Mouse (Mus musculus) left cerebral cortex, postnatal 10 days (tissue): ENCODE measurements at regions not wholly inside any gene's neighbourhood (a gene's known extent, or its start where the extent isn't known, plus 50 kb on each side); places are given as distances from the start of the nearest gene placed in this dataset.
A peak's percentile ranks its signal among the peaks of the same experiment; 100 is the strongest.

Experiments
- DNase-seq, 2 experiments: peaks; one replicate each; pipeline ENCODE4 v3.0.0; 2021 to 2022; ENCODE audit warnings: low spot score in 2 of 2, mixed read lengths in 1 of 2; ENCODE audit errors: extremely low spot score in 1 of 2
- intact Hi-C: fragments of 180-260 bp; cut with DNase I; formaldehyde crosslinking; loops from one replicate; pipeline ENCODE4 v1.15.1; 2025

- DNase-seq, result peak; percentile 58 to 81
- intact Hi-C loops, result no loop called here
Measured at GRCm38 (mm10) chr16:21353545-21353944, 69.4 kb upstream of the Vps8 start.

DNA sequence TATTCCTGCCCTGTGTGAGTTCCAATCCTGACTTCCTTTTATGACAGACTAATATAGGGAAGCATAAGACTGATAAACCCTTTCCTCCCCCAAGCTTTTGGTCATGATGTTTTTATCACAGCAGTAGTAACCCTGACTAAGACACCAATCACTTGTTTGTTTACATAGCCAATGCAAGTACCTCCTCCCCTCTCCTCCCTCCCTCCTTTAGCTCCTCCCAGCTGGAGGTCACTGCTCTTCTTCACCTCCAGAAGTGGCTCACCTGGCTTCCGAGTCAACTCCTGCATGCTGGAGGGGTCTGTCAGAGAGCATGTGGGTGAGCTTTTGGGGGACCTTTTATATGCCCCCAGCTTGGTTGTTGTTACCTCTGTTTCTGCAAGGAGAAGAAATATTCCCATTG is 67.3 kb upstream of the Vps8 start:
- intact Hi-C loops, result no loop called here
- DNase-seq, result no peak

DNA sequence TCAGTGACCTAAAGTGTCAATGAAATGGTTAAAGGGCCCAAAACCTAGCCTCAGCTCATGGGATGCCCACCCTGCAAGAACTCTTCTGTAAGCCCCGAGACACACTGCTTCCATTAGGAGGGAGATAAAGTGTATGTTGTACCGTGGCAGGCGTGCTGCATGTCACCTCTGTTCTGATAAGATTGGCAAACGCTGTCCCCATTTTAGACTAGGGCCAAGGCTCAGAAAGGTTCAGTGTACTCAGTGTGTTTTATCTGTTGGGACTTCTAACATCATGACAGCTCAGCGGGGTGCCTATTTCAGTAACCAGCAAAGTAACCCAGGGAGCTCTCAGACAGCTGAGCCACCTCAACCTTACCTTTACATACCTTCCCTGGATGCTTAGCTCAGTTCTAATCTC is 65.5 kb upstream of the Vps8 start:
- DNase-seq, result no peak
- intact Hi-C loops, result no loop called here

DNA sequence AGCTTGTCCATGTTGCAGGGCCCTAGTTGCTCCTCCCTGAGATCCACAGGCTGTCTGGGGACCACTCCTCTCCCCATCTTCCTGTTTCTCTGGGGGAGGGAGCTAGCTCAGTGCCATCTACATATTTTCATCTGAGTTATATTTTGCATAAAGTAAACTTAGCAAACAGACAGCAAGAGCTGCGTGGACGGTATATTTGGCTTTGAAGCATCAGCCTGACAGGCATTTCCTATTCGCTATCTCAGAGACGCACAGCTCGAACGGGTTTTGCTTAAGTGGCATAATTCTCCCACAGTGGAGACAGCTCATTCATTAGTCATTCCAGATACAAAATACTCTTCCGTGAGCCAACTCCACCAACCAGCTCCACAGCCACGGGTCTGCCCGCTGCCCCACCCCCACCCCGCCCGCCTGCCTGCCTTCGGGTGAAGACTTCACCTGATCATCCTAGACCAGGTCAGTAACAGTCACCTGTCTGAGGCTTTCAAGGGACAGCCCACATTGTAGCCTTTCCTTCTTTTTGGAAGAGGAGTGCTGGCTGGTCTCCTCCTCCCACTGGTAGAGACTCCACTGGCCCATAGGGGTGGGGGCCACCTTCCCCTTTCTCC is 64.5 kb upstream of the Vps8 start:
- DNase-seq, result peak in 1 of 2 experiments; percentile 66
- intact Hi-C loops, result no loop called here

DNA sequence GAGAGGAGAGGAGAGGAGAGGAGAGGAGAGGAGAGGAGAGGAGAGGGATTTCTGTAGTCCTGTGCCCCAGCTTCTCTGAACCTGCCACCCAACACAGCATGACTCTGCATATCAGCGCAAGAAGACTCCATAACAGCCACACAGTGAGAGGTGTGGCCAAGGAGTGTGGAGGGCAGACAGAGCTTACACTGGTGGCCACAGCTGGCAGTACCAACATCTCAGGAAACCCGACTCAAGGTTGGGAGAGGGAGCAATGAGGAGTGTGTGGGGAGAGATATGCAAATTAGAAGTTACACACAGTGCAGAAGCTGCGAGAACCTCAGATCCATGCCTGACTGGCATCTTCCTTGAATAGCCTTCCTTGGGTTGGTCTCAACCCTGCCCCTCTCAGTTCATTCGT is 63.5 kb upstream of the Vps8 start:
- intact Hi-C loops, result no loop called here
- no peak for DNase-seq

- intact Hi-C loops, result no loop called here
- no peak for DNase-seq
Measured at GRCm38 (mm10) chr16:21361406-21361805, 61.5 kb upstream of the Vps8 start.

GRCm38 (mm10) chr16:21362663-21363367 is 60.1 kb upstream of the Vps8 start:
- no peak for DNase-seq
- intact Hi-C loops, result no loop called here

DNA sequence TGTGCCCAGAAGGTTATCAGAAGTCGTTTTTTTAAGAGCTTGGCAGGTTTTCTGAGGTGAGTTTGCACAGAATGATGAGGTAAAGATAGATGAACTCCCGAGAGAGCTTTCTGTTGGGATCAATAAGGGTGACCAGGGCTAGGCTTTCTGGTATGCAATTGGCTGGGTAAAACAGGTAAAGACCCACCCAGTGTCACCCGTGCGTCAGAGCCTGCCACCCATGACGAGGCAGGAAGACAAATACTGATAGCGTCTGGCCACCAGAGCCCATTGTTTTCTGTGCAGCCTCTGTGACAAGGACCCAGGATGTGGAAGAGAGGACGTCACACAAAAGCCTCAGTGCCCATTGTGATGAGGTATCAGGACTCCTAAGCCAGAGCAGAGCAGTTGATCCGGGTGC is 58.0 kb upstream of the Vps8 start:
- intact Hi-C loops, result no loop called here
- DNase-seq, result no peak

GRCm38 (mm10) chr16:21367449-21367848 is 55.5 kb upstream of the Vps8 start:
- intact Hi-C loops, result no loop called here

GRCm38 (mm10) chr16:21368821-21369220 is 54.1 kb upstream of the Vps8 start:
- intact Hi-C loops, result no loop called here
- no peak for DNase-seq

More at GRCm38 (mm10) chr16:21367449-21367848, 55.5 kb upstream of the Vps8 start:
- no peak for DNase-seq

GRCm38 (mm10) chr16:21369569-21370512 is 53.1 kb upstream of the Vps8 start:
- intact Hi-C loops, result no loop called here
- no peak for DNase-seq
